Mouse (Mus musculus): ENCODE measurements around the gene Hs1bp3.

Hs1bp3 gene

GRCm38 (mm10) chr12:8336601-8337285 is 23.5 kb downstream of the Hs1bp3 start:
- DNase-seq (ENCODE audit: inconsistent ontology term) = no peak

GRCm38 (mm10) chr12:8337286-8338060 is 24.2 kb downstream of the Hs1bp3 start:
- DNase-seq (ENCODE audit: inconsistent ontology term) = peak; percentile 60

DNA sequence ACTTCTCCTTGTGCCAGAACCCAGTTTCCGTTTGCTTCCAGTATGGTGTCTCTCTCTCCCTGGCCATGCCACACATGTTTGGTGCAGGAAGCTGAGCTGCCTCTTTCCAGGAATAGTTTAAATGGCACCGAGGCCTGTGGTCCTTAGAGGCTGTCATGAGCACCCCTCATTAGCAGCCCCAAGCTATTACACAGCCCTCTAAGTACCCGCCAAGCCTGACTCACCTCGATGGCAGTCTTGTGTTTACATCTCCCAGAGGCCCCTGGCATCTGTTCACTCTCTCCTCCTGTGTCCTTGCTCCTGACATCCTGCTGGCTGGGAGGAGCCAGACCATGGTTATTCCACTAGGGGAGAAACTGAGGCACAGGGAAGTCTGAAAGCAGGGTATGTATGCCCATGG is 25.3 kb downstream of the Hs1bp3 start:
- DNase-seq (ENCODE audit: inconsistent ontology term) = peak; percentile 75

GRCm38 (mm10) chr12:8338918-8339317 is 25.7 kb downstream of the Hs1bp3 start:
- no peak for DNase-seq (ENCODE audit: inconsistent ontology term)

DNA sequence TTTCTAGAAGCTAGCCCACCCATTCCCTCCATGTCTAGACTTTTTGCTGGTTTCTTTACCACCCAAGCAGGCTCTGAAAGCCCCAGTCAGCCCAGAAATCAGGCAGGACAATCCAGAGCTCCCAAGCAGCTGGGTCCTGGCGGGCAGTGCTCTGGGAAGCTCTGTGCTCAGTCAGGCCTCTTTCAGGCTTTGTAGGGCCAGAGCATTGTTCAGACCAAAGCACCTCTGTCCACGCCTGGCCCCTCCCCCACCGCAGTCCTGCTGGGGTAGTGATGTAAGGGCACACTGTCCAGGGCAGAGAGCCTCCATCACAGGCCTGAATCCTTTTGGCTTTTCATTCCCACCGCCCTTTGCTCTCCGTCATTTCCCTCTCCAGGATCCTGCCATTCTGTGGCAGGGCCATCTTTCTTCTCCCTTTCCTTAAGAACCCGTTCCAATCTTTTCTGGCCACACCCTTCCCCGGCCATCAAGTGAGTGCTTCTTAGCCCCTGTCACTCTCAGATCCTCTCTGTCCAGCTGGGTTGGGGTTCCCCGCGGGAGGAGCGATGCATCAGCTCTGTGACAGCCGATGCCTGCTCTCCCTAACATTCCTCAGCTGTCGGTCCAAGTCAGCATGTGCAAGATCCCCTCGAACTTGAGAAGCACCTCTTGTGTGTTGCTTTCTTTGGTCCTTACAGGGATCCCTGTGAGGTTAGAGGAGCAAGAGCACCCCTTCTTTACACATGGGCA is 26.5 kb downstream of the Hs1bp3 start:
- DNase-seq (ENCODE audit: inconsistent ontology term) = no peak

DNA sequence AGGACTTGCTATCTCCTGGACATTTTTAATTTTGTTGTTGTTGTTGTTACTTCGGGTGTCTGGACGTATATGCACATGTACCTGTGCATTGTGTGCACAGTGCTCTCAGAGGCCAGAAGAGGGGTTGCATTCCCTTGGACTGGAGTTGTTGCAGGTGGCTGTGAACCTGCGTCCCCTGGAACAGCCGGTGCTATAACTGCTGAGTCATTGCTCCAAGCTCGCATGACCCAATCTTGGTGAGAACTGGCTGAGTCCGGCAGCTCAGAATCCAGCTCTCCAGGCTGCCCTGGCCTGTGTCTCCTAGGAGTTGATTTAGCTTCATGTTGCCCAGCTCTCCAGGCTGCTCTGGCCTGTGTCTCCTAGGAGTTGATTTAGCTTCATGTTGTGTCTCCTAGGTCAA is 27.8 kb downstream of the Hs1bp3 start:
- no peak for DNase-seq (ENCODE audit: inconsistent ontology term)

- DNase-seq (ENCODE audit: inconsistent ontology term) = no peak
These were observed 30.1 kb downstream of the Hs1bp3 start for GRCm38 (mm10) chr12:8343381-8343780.

DNA sequence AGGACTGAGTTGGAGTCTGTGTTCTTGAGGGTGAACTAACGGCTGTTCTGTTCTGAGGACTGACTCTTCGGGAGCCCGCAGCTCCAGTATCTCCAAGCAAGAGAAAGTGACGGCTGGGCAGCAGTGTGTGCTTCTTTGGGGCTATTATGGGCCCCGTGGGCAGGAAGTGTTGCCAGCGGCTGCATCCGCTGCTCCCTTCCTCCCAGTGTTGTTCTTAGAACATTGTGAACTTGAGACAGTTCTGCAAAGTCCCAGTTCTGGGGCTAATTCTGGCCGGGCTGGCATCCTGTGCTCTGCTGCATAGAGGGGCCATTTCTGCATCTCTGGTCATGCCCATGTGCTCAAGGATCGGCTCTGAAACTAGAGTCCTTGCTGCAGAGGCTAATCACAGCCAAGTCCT is 31.7 kb downstream of the Hs1bp3 start:
- DNase-seq (ENCODE audit: inconsistent ontology term) = no peak

- DNase-seq (ENCODE audit: inconsistent ontology term) = no peak
These were observed 32.3 kb downstream of the Hs1bp3 start for GRCm38 (mm10) chr12:8345539-8345938.

GRCm38 (mm10) chr12:8347746-8348462 is 34.7 kb downstream of the Hs1bp3 start:
- no peak for DNase-seq (ENCODE audit: inconsistent ontology term)

DNA sequence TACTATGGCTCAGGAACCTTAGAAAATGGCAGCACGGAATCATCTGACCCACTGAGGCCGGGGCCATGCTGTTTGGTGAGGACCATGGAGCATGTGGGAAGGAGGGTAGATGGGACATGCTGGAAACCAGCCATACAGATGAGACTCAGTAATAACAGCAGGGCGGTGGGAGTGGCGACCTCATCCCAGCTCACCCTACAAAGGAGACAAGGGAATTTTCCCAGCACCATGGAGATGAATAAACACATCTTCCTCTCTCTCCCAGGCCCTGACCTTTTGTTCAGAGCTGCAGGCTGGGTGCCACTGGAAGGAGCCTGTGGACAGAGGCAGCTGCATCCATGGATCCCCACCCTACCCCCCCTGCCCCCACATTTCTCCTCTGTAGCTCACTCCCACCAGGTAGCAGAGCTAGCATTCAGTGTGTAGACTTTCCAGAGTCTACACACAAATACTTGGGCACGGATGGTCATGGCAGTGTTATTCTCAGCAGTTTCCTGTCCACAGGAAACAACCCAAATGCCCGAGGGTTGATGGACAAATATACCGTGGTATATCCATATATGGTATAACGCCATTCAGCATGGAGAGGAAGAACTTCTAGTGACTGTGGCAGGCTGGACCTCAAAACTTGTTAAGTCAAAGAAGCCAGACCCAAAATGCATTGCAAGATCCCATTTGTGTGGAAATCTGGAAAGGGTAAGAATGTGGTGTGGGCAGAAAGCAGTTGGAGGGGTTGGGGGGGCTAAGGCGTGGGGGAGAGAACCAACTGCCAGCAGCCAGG is 35.7 kb downstream of the Hs1bp3 start:
- DNase-seq (ENCODE audit: inconsistent ontology term) = peak; percentile 32

DNA sequence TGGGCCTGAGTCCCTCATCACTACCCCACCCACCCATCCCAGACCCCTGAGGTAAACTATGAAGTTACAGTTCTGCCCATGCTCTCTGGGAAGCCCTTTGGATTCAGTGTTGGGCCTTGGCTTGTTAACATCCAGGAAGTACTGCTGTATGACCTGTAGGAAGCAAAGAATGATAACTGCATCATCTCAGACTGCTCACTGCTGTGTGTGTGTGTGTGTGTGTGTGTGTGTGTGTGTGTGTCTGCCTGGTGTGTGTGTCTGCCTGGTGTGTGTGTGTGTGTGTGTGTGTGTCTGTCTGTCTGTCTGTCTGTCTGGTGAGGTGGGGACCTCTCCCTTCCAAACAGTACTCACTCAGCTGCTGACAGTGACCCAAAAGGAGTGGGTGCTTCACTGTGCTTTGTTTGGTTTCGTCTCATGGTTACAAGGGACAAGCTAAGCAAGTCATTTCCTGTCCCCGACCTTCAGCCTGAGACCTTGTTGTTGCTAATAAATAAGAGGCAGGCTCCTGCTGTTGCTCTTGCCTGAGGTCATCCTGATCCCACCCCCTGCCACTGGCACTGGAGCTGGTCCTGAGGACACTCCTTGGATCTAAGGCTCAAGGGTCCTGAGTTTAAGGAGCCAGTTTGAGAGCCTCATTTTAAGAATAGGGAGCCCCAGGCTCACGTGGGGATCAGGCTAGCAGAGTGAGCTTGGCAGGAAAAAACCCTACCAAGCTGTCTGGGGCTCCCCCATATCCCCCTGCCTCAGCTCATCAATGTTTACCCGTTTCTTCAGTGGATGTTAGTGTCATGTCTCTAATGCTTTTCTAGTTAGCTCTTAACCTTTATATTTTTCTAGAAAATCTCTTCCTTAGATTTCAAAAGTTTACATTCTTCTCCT is 38.0 kb downstream of the Hs1bp3 start:
- peak; percentile 57 for DNase-seq (ENCODE audit: inconsistent ontology term)

GRCm38 (mm10) chr12:8353071-8353470 is 39.8 kb downstream of the Hs1bp3 start:
- no peak for DNase-seq (ENCODE audit: inconsistent ontology term)

- DNase-seq (ENCODE audit: inconsistent ontology term) = no peak
These were observed 41.0 kb downstream of the Hs1bp3 start for GRCm38 (mm10) chr12:8354187-8354586.

DNA sequence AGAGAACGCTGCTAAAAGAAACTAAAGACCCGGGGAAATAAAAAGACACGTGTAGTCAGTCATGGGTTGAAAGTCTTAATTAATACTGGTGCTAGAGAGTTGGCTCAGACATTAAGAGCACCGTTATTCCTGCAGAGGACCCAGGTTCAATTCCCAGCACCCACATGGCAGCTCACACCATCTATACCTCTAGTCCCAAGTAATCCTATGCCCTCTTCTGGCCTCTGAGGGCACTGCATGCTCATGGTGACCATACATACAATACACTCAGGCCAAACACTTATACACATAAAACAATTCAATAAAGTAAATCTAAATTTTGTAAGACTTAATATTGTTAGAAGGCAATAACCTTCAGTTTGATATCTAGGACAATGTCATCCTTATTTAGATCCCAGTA is 41.8 kb downstream of the Hs1bp3 start:
- DNase-seq (ENCODE audit: inconsistent ontology term) = no peak

DNA sequence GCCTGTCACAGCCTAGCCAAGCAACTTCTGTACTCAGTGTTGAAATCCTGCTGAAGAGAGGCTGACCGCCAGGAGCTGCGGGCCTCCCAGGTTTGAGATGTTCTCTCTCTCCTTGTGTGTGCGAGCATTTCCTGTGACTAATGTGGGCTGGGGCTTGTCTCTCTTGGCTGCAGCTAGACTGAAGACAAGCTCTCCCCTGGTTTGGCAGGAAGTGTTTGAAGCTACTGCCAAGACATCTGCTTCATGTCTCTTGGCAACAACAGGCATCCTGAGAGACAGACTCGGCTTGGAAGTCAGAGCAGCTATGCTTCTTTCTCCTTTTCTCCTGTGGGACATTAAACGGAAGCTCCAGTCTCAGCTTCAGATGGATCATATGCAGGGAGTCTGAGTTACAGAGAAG is 44.2 kb downstream of the Hs1bp3 start:
- DNase-seq (ENCODE audit: inconsistent ontology term) = peak; percentile 86

DNA sequence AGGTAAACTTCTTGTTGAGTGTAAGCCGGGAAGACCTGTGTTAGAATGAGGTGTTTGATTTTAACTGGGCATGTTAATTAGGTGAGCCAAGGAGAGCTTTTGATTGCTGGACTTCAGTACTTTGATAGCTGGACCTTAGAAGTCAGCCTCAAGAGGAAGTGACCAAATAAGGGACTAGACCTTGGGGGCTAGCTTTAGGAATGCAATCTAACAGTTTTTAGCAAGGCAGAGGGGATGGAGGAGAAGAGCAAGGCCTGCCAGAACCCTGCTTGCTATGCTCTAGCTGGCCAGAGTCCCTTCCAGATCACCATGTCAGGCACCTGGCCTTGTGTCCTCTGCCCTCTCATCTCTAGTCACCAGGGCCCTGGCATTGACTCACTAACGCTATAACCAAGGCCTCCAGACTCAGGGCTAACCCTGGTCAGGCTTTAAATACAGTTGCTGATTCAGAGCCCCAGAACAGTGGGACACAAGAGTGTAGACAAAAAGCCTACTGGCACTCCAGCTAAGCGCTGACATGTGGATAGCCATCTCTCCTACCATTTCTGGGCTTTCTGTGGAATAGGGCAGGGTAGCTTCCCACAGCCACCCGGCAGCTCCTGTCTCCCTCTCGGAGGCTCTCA is 45.2 kb downstream of the Hs1bp3 start:
- no peak for DNase-seq (ENCODE audit: inconsistent ontology term)

GRCm38 (mm10) chr12:8359418-8360112 is 46.3 kb downstream of the Hs1bp3 start:
- no peak for DNase-seq (ENCODE audit: inconsistent ontology term)

DNA sequence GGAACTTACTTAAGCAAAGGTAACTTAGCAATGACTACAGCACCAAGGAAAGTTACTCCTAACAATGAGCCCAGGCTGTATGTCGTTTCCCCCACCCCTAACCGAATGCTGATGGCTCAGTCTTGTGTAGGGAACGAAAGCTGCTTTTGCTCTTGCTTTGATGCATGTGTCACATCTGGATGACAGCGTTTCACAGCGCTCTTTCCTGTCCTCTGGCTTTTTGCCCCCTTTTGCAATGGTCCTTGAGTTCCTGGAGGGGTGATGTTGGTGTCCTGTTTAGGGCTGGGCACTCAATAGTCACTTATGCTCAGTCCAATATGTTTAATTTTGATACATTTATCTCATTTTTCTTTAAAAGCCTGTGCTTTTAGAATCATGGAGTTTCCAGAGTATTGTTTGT is 48.6 kb downstream of the Hs1bp3 start:
- no peak for DNase-seq (ENCODE audit: inconsistent ontology term)
